Mouse (Mus musculus): ENCODE data around the gene Vrtn.

Vrtn gene

DNA sequence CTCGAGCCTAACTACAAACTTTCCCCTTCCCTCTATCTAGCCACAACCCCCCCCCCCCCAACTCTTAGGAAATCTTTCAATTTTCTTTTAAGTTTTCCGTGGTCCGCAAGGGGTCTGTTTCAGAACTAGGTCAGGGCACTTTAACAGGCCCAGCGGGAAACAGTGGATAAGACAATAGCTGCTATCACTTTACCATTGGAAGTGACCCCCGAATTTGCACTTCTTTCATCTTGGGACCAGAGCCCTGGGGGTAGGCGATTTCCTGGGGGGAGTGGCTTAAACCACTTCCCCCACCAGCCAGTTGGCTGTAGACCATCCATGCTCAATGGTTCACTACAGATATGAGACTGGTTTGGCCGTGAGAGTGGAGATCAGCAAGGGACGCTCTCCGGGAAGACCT, at the start of gene Vrtn:
Vrtn (plus strand) TSS at position 366 of the 400 bp plus-strand sequence.
- DNase-seq: no peak

DNA sequence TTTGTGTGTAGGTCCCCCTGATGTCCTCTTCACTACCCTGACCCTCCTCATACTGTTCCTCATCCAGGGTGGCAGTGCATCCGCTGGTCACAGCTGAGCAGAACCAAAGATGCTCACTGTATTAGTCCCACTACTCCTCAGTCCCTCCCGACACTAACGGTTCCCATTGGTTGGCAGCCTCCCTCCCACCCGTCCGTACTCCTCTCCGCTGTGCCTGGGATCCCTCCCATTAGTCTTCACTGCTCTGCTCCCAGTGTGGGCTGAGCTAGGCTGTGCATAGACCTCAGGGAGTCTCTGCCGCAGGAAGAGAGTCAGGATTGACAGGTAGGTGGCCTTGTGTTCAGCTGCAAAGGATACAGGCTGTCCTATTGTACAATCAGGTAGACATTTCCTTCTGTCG, 42.5 kb upstream of the Vrtn start:
- DNase-seq: no peak

DNA sequence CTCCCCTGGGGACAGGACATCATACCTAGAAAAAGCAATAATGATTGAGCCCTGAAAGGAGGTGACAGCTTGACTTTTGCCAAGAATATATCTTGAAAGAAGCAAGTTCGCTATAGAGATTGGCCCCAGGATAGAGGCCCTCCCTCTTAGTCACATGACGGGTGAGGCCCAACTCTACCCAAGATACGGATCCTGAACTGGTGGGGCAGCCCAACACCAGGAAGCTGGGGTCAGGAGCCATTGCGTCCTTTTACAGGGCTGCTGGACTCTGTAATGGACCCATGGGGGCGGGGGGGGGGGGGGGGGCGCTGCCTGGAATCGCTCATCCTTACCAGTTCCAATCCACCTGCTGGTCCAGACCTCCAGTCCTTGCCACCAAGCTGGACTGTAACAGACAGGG, 36.8 kb upstream of the Vrtn start:
- DNase-seq: no peak

DNA sequence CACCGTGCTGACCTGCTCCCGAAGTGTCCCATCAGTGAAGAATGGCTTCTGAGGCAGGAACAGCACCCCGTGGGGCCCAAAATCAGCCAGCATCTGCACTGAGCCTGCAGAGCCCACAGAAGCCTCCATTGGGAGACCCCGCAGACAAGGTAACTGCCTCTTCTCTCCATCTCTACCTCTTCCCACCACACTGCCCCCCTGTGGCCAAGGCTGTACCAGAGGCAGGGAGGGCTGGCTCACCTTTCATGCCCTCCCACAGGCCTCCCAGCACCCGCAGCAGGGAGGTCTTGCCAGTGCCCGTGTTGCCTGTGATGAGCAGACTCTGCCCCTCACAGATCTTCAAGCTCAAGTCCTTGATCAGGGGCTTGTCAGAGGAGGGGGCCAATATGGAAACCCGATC, 35.0 kb upstream of the Vrtn start:
- DNase-seq: no peak

DNA sequence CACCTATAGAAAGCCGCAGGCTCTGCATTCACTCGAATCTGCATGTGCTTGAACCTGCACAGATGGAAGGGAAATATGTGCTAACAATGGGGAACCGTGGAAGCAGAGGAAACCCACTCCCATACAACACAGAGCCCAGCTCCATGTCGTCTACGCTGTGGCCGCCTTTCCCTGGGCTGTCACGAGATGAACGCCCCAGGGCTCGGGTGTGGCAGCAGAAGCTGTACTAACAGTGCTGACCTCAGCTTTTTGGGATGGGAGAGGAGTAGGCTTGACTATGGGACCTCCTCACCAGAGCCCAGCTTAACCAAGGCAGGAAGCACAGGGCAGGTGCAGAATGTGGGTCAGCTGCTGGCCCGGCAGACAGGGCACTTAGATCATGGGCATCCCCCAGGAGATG, 29.1 kb upstream of the Vrtn start:
- DNase-seq: no peak

DNA sequence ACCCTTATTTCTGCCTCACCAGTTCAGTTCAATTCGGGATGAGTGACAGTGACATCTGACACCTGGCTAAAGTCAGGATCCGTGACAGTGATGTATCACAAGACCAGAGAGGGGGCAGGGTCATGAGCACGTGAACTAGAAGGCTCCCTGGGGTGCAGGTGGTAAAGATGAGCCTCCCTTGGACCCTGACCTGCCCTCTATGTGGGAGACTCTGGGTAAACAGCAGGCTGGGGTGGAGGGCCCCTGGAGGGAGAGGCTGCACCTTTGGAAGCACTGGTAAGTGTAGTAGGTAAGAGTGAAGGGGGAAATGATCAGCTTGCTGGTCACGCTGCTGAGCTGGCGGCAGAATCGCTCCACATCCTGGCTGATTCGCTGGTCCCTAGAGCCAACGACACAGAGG, 28.3 kb upstream of the Vrtn start:
- no peak for DNase-seq

DNA sequence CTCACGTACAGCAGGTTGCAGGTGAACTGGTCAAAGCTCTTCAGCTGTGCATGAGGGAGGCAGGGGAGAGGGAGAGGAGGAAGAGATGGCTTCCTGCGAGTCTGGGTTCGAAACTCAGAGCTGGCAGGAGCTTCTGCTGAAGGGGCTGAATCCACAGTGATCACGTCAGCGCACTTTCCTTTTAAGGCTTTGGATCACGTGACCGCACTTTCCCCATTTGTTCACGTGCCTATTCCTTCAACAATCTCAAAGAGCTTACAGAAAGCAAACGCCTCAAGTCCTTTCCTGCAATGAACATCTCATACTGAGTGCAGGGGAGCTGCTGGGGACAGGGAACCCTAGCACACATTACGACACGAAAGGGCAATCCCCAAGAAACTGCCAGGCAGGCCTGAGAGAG, 26.8 kb upstream of the Vrtn start:
- no peak for DNase-seq

DNA sequence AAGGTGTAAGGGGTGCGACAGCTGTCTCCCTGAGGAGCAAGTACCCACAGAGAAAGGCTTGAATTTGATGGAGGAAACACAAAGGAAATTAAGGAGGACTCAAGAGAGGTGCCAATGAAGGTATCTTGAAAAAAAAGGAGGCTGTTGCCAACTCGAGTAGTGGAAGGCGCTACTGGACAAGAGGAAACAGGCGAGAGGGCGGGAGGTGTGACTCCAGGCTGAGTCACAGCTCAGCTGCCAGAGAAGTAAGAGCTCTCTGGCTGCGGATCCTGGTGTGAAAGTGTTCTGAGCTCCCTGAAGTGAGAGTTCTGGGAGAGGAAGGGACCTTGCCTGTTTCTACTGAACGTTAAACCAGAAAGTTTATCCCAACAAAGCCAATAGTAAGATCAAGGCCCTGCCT, 26.3 kb upstream of the Vrtn start:
- no peak for DNase-seq

DNA sequence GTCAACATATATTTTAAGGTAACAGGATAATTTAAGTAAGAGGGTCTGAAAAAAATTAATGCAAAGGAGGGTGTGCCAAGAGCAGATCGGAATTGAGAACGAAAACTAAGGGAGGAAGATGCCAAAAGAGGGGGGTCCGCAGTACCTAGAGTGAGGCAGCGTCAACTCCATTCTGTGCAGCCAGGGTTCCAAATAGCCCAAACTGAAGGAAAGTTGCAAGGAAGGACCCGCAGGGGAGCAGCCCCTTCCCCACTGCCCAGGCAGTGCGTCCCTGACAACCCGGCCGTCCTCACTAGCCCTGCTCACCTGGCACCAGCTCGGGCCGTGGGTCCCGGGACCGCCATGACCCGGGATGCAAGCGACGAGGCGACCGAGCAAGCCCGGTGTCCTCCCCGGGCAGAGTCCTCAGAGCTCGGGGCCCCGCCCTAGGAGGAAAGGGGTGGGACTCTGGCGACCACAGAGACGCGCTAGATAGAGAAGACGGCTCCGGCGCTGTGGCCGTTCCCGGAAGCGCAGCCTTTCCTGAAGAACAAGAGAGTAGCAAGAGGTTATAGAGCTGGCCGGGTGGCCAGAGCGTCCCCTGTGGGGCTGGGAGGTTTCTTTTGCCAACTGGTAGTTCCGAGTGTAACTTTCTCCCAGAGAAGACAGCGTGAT, 23.7 kb upstream of the Vrtn start, which contains the start of gene Abcd4:
Abcd4 (minus strand) TSS at position 437 of the 654 bp plus-strand sequence.
- peak; percentile 91 for DNase-seq

DNA sequence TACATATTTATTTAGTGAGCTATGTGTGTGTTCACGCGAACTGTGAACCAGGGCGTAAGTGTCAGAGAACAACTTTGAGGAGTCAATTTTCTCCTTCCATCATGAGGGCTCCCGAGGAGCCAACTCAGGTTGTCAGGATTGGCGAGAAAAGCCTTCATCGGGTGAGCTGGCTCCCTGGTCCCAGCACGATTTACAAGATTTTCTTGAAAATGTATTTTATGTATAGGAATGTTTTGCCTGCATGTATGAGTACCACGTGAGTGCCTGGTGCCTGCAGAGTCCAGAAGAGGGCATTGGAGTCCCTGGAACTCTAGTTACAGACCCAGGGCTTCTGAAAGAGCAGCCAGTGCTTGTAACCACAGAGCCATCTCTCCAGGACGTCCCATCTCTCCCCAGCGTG, 23.2 kb upstream of the Vrtn start:
- DNase-seq: no peak

DNA sequence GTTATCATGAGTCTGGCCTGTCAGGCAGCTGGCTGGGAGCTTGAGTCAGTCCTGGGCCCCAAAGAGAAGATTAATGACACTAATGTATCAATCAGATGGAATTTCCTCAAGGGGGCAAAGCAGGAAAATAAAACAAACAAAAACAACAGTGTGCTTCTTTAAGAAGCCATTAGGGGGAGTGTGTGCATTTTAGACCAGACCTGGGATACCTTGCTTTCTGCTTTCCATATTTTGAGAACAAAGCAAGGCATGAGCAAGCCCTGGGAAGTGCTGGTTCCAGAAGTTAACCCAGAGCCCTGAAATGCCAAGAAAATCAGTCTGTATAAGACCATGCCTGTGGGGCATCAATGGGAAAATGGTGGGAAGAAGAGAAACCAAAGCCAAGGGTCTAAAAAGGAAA, 19.8 kb upstream of the Vrtn start:
- no peak for DNase-seq

DNA sequence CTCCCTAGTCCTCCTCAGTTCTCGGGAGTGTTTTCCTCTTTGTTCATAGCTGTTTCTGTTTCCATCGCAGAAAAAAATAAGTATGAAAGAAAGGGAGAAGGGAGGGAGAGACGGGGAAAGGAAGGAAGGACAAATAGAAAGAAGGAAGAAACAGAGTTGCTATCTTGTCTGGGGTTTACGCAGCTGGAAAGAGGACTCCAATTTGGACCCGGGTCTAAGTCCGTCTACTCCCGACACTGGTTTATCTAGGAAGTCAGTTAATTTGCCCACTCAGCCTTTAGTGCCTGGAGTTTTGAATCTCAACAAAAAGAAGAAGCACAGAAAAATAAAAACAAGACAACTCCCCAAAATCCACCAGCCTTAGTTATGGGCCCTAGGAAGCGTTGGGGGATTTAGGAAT, 16.2 kb upstream of the Vrtn start:
- DNase-seq: no peak

DNA sequence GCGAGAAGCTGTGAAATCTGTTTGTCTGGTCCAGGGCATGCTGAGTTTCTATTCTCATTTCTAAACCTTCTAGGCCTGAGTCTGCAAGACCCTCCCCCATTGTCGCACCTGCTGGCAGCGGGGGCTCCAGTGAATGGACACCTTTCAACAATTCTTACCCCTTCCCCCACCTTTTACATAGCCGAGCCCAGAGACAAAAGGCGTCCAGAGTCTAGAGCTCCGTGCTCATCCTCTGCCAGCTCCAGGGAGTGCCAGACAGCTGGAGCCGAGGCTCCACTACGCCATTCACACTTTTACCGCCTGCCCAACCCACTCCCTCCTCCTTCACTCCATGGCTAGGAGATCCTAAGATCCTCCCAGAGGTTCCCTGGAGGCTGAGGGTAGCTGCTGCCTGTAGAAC, 15.7 kb upstream of the Vrtn start:
- DNase-seq: no peak

DNA sequence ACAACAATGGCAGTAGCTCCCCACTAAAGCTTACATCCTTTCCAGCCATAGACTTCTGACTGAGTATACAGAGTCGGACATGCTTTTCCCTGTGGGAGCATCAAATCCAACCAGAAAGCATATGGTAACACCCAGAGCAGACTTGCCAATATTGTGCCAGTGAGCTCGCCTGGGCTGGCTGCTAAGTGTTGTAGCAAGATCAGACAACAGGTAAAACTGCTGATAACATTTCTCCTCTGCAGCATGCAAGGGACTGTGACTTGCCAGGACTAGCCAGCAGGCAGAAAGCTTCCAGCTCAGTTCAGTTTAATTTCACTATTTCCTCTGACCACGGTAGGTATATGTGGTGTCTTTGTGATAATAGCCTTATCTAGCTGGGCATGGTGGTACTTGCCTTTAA, 9.0 kb upstream of the Vrtn start:
- no peak for DNase-seq

DNA sequence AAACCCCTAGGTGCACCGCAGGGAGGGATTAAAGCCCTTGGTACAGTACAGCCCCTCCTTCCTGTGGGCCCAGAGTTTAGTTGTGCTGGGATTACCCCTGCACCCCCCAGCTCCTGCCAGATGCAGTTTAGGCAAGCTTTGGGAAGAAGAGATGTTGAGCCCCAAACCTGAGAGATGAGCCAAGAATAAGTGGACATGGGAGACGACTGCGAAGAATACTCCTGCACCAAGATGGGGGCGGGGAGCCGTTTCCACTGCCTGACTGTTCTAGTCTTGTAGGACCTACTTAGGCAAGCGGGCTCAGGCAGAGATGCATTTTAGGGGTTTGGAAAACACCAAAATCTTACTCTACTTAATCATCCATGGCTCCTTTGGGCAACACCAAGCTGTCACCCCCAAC, 566 bp upstream of the Vrtn start:
- DNase-seq: no peak

DNA sequence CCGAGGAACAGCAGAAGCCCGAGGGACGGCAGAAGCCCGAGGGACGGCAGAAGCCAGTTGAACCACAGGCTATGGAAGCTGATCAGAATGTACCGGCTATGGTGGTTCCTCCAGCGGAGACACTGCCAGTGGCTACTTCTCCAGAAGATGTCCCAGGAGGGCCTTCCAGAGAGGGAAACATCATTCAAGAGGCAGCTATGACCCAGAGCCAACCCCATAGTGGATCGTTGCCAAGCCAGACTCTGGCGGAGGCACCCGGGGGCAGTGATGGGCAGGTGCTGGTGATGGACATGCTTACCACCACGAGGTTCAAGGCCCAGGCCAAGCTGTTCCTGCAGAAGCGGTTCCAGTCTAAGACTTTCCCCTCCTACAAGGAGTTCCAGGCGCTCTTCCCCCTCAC, 9.4 kb downstream of the Vrtn start:
- DNase-seq: no peak

DNA sequence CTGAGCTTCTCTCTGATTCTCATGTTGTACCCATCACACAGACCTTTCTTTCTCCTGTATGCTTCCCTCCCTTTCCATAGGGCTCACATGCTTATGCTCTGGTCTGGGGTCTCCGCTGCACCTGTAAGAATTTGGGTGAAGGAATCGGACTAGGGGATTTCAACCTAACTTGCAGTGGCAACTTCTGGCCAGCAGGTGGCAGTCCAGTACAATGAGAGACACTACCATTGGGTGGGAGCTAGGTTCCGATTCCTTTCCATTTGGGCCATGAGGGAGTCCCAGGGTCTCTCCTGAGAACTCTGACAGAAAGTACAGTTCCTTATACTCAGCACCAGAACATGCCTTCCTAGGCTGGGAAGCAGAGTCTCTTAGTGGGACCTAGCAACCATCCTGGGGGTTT, 13.1 kb downstream of the Vrtn start:
- DNase-seq: peak; percentile 71

DNA sequence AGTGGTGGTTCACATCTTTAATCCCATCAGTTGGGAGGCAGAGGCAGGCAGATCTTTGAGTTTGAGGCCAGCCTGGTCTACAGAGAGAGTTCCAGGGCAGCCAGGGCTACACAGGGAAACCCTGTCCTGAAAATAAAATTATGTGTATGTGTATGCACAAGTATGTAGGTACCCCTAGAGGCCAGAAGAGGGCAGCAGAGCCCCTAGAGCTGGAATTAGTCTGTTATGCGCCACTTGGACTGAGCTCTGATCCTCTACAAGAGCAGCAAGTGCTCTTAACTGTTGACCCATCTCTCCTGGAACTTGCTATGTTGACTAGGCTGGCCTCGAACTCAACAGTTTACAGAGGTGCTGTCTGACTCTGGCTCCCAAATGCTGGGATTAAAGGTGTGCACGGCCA, 29.7 kb downstream of the Vrtn start:
- no peak for DNase-seq

DNA sequence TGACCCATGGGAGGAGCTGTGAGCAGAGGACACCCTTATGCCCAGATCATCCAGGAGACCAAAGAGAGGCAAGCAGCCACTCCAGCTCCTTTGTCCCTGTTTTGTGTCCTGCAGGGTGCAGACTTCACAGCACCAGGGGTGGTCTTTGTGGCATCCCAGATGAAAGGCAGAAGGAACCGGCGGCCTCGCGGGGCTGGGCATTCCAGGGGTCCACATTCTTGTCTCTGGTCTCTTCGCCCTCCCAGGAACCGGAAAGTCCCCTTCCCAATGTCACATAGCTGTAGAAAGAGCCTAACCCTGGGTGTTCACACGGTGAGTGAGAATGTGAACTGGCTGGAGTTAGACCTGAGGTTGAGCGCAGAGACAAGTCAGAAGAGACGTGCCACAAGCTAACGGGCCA, 30.8 kb downstream of the Vrtn start:
- DNase-seq: no peak

DNA sequence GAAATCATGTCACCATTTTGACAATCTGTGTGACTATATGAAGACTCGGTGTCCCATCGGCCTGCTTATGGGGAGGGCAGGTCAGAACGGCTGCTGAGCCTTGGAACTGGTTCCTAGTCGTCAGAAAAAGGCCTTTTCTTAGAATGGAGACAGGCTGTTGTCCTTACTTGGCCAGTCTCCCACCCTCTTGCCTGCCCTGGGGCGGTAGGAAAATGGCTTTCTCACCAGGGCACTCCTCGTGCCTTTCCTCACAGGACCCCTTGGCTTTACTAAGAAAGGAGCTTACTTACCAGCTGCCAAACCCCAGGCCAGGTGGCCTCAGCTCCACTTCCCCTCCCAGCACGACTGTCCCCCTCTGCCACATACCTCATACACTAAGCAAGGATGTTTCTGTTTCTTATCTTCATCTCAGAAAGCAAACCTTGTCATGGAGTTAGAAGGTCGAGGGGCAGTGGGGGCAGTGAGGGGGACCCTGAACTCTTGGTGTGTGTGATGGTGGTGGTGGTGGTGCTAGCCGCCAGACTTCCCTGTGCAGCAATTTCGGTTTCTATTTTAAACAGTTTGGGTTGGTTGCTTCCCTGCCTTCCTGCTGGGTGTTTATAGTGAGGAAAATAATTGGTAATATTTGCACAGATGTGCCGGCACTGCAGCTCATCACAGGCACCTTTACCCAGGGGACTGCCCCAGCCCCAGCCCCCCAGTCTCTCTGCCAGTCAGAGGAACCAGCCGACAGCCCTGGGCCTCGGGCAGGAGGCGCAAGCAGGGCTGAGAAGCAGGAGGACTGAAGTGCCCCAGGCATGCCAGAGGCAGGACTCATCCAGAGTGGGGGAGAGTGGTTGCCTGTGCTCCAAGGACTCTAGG, 34.1 kb downstream of the Vrtn start:
- DNase-seq: no peak

DNA sequence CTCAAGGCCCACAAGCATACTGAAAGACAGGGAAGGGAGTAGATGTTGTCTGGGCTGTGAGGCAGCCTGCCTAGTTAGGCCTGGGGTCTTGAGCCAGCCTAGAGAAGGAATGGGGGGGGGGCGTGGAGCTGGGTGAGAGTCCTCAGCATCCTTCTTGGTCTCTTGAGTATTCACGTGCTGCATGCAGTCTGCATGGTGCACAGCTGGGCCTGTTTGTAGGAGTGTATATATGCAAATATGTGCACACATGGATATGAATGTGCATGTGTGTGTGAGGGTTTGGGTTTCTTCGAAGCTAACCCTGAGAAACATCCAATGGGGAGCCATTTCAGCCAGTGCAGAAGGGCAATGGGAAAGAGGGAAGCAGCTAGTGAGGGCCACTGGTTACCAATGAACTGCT, 35.2 kb downstream of the Vrtn start:
- DNase-seq: no peak

DNA sequence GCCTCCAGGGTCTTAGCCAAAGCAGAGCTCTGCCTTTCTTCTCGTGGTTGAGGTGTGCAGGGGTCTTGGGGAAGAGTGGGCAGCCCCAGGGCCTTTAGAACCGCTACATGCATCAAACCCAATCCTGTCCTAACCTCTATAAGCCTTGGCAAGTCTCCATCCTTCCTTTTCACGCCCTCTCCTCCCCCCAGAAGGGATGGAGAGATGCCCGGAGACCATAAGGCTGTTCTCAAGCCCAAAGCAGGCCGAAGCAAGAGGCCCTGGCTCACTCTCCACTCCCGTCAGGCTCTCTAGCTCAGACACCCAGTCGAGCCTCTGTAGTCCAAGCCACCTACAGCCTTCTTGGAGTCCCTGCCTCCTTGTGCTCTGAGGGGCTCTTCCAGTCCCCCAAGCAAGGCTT, 43.8 kb downstream of the Vrtn start:
- no peak for DNase-seq

DNA sequence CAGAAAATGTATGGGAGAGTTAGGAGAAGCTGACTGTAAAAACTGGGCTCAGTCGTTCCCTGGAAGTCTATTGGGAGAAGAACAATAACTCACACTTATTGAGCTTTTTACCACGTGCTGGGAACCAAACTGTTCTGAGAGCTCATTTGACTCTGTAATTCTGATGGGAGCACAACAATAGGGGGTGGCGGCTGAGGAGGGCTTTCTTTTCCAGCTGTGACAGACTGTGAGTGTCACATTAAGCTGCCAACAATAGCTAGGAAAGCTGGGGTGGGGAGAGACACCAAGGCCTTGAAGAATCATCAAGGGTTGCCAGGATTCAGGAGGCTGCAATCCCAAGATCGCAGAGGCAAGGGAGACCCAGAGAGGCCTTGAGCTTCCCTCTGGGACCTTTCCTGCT, 45.4 kb downstream of the Vrtn start:
- DNase-seq: no peak

DNA sequence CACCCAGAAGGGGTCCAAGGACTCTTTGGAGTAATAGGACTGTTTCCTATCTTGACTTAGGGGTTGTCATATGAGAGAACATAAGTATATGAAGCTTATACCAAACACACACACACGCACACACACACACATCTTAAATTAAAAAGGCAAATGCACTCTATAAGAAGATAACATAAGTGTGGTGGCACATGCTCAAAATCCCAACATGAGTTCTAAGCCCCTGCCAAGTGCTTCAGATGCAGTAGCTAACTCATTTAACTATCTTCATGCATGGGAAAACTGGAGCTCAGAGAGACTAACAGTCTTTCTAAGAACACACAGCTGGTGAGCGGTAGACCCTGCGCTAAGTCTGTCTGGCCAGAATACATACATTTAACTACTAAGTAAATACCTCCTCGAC, 46.7 kb downstream of the Vrtn start:
- no peak for DNase-seq

DNA sequence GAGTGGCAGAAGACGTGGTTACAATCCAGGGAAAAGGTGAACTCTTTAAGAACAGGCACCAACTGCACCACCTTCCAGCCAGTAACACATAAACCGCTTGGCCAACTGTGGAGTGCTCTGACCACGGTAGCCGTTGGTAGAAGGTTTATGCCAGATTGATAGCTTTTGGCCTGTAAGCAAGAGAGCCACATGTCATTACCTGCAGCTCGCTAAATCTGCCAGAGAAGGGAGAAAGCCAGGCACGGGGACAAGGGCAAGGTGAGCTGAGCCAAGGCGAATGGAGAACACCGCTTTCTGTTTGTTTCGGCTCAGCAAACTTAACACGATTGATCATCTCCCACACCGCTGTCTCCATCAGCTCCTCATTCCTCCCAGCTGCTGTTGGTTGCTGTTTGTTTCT, 48.2 kb downstream of the Vrtn start:
- DNase-seq: no peak

Data from cerebellum, adult 8-10 months (tissue).